Mouse (Mus musculus): ENCODE results near the gene Hist2h2aa1.

GRCm38 (mm10) chr3:96273591-96274465 lies 28.5 kb downstream of the Hist2h2aa1 start:
- TF ChIP-seq CTCF (IDR thresholded peaks at IDR 0.05; ENCODE audit: borderline replicate concordance, extremely low read depth, insufficient read depth, insufficient read length) (no peak), POLR2A (IDR thresholded peaks at IDR 0.05; ENCODE audit: borderline replicate concordance, extremely low read depth, insufficient read depth, insufficient read length, poor library complexity, severe bottlenecking) (no peak)
